Mouse (Mus musculus): ENCODE measurements around the gene Tgfb3.

DNA sequence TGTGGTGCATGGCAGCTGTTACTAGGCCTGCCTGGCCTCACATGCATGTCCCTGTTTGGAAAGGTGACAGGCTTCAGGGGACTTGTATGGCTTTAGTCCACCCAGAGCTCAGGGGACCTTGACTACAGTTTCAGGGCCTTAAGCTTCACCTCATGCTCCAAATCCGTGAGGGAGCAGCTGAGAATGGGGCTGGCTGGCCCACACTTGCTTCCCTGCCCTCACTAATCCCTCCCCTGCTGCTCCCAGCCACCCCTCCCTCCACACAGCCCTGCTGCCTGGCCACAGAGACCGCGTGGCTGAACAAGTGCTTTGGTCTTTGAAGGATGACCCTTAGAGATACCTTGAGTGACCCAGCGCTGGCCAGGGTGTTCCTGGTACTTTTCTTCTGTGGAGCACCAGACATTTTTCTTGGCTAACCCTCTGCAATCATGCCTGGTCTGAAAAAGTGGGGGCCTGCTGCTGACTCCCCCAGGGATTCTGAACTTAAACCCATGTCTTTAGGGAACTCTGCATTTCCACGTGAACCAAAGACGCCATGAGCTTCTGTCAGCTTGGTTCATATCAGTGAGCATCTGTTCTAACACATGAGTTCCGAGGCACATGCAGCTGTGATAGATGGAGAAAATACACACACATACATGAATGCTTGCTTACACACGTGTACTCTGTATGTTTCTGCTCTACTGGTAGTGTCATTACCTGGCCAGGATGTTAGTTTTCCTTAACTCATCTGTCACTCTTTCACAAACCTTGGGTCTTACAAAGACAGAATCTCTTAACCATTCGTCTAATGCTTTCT lies 42.3 kb downstream of the Tgfb3 start:
- TF ChIP-seq CTCF (conservative IDR thresholded peaks at IDR 0.05; ENCODE audit: insufficient read depth, insufficient read length, low read depth, low read length) (no peak), POLR2A (IDR thresholded peaks at IDR 0.05; ENCODE audit: low read depth, low read length) (no peak)
